Mouse (Mus musculus): Measurements from ENCODE around the gene Gstt2.

Gstt2 gene

GRCm38 (mm10) chr10:75837248-75837759, at the start of gene Gstt2:
Gstt2 (minus strand) TSS chr10:75837424.
- in situ Hi-C loops (cut with MboI), result no loop called here

- in situ Hi-C loops (cut with MboI), result no loop called here
Measured at GRCm38 (mm10) chr10:75884742-75885141, 47.5 kb upstream of the Gstt2 start.

- in situ Hi-C loops (cut with MboI), result no loop called here
Measured at GRCm38 (mm10) chr10:75883232-75883552, 46.0 kb upstream of the Gstt2 start.

GRCm38 (mm10) chr10:75882433-75883231, 45.4 kb upstream of the Gstt2 start:
- in situ Hi-C loops (cut with MboI), result no loop called here

GRCm38 (mm10) chr10:75881578-75882432, 44.6 kb upstream of the Gstt2 start:
- in situ Hi-C loops (cut with MboI), result no loop called here

- in situ Hi-C loops (cut with MboI), result no loop called here
Measured at GRCm38 (mm10) chr10:75880771-75881577, 43.8 kb upstream of the Gstt2 start.

- in situ Hi-C loops (cut with MboI), result no loop called here
Measured at GRCm38 (mm10) chr10:75880351-75880750, 43.1 kb upstream of the Gstt2 start.

- in situ Hi-C loops (cut with MboI), result no loop called here
Measured at GRCm38 (mm10) chr10:75878836-75879235, 41.6 kb upstream of the Gstt2 start.

GRCm38 (mm10) chr10:75873543-75874170, 36.4 kb upstream of the Gstt2 start:
- in situ Hi-C loops (cut with MboI), result no loop called here

- in situ Hi-C loops (cut with MboI), result no loop called here
Measured at GRCm38 (mm10) chr10:75872915-75873542, 35.8 kb upstream of the Gstt2 start.

- in situ Hi-C loops (cut with MboI), result no loop called here
Measured at GRCm38 (mm10) chr10:75872025-75872914, 35.0 kb upstream of the Gstt2 start.

- in situ Hi-C loops (cut with MboI), result no loop called here
Measured at GRCm38 (mm10) chr10:75861587-75861986, 24.4 kb upstream of the Gstt2 start.

GRCm38 (mm10) chr10:75860746-75861145, 23.5 kb upstream of the Gstt2 start:
- in situ Hi-C loops (cut with MboI), result no loop called here

- in situ Hi-C loops (cut with MboI), result loop anchor here (5.0 kb wide), 1 partner anchor 118 kb away; no protein-coding TSS in a partner anchor
Measured at GRCm38 (mm10) chr10:75859786-75860470, 22.7 kb upstream of the Gstt2 start, which contains the start of gene Mif. Mif (minus strand) TSS chr10:75860240.

GRCm38 (mm10) chr10:75859107-75859746, 22.0 kb upstream of the Gstt2 start:
- in situ Hi-C loops (cut with MboI), result loop anchor here (5.0 kb wide), 1 partner anchor 117 kb away; no protein-coding TSS in a partner anchor

GRCm38 (mm10) chr10:75857598-75857997, 20.4 kb upstream of the Gstt2 start:
- in situ Hi-C loops (cut with MboI), result loop anchor here (5.0 kb wide), 1 partner anchor 115 kb away; no protein-coding TSS in a partner anchor

GRCm38 (mm10) chr10:75856976-75857375, 19.8 kb upstream of the Gstt2 start:
- in situ Hi-C loops (cut with MboI), result loop anchor here (5.0 kb wide), 1 partner anchor 115 kb away; no protein-coding TSS in a partner anchor

- in situ Hi-C loops (cut with MboI), result loop anchor here (5.0 kb wide), 1 partner anchor 114 kb away; no protein-coding TSS in a partner anchor
Measured at GRCm38 (mm10) chr10:75856155-75856907, 19.1 kb upstream of the Gstt2 start.

All from mature B cell (primary cell).